Mouse (Mus musculus) CH12.LX (cell line): Measurements from ENCODE around the gene Atoh7. TPM values are rescaled to one million over a fixed set of nuclear protein-coding genes. Genes with fewer than 3 reads are reported as not detected.

ENCODE experiments used
- DNase-seq: peaks from one replicate; pipeline ENCODE4 v3.0.0-alpha.2; 2013; ENCODE audit errors: extremely low read depth
- H3K27ac ChIP-seq: 2 replicates; pipeline ENCODE4 v1.5.1; 2012; ENCODE audit warnings: low read depth, mild to moderate bottlenecking, control low read depth, moderate library complexity; ENCODE audit not compliant: insufficient read depth
- H3K27me3 ChIP-seq: replicated peaks from 2 replicates; pipeline ENCODE3; 2012; ENCODE audit warnings: inconsistent platforms
- H3K36me3 ChIP-seq, 2 experiments: replicated peaks in 1 of 2; 2 replicates each; pipeline versions ENCODE3 to v1.6.1; 2012; ENCODE audit warnings: inconsistent platforms in 1 of 2, low read length in 1 of 2, mild to moderate bottlenecking in 1 of 2, mixed read lengths in 1 of 2, moderate library complexity in 1 of 2; ENCODE audit not compliant: control insufficient read depth in 1 of 2, insufficient read depth in 1 of 2
- H3K4me1 ChIP-seq, 2 experiments: 2 replicates each; pipeline ENCODE4 v1.6.1; 2012; ENCODE audit warnings: inconsistent platforms in 1 of 2, moderate library complexity in 1 of 2; ENCODE audit not compliant: insufficient read depth in 2 of 2, control insufficient read depth in 1 of 2
- H3K4me2 ChIP-seq: 2 replicates; pipeline ENCODE4 v1.6.1; 2012; ENCODE audit warnings: low read depth, mild to moderate bottlenecking, control low read depth; ENCODE audit not compliant: poor library complexity, insufficient read depth, severe bottlenecking
- H3K4me3 ChIP-seq, 3 experiments: fragments of 150-350 bp in 1 of 3; sonication (generic) in 1 of 3; replicated peaks in 1 of 3; 2 replicates each; pipeline versions ENCODE3 to v1.5.1; 2011 to 2012; ENCODE audit warnings: low read depth in 2 of 3, low read length in 2 of 3, mild to moderate bottlenecking in 2 of 3, moderate library complexity in 2 of 3, control low read depth in 1 of 3, improper control_type of control experiment in 1 of 3, inconsistent platforms in 1 of 3, mixed read lengths in 1 of 3; ENCODE audit not compliant: poor library complexity in 1 of 3
- H3K79me2 ChIP-seq: replicated peaks from 2 replicates; pipeline ENCODE4 v1.6.1; 2012; ENCODE audit warnings: mild to moderate bottlenecking, moderate library complexity; ENCODE audit not compliant: control insufficient read depth, poor library complexity, insufficient read depth, severe bottlenecking; ENCODE audit errors: extremely low read depth
- H3K9ac ChIP-seq: 2 replicates; pipeline ENCODE4 v1.6.1; 2012; ENCODE audit warnings: low read depth, mild to moderate bottlenecking, control low read depth, moderate library complexity; ENCODE audit not compliant: insufficient read depth
- H3K9me3 ChIP-seq: replicated peaks from 2 replicates; pipeline ENCODE3; 2012; ENCODE audit warnings: low read length, inconsistent platforms, mixed read lengths
- BHLHE40 ChIP-seq: IDR thresholded peaks from 2 replicates; pipeline ENCODE4 v1.6.1; 2011; ENCODE audit warnings: mild to moderate bottlenecking, low read depth, low read length, improper control_type of control experiment
- CHD1 ChIP-seq: IDR thresholded peaks from 2 replicates; pipeline ENCODE4 v1.6.1; 2012; ENCODE audit warnings: low read depth, low read length, improper control_type of control experiment, inconsistent platforms
- E2F4 ChIP-seq: IDR thresholded peaks from 2 replicates; pipeline ENCODE4 v1.6.1; 2011; ENCODE audit warnings: low read depth, low read length, improper control_type of control experiment; ENCODE audit not compliant: insufficient replicate concordance
- ELF1 ChIP-seq: IDR thresholded peaks from 2 replicates; pipeline ENCODE4 v1.6.1; 2014; ENCODE audit warnings: low read depth, mild to moderate bottlenecking, inconsistent platforms, low read length, improper control_type of control experiment
- EP300 ChIP-seq: IDR thresholded peaks from 2 replicates; pipeline ENCODE4 v1.6.1; 2011; ENCODE audit warnings: low read length, improper control_type of control experiment
- ETS1 ChIP-seq: conservative IDR thresholded peaks from 2 replicates; pipeline ENCODE4 v1.6.1; 2012; ENCODE audit warnings: low read depth, mild to moderate bottlenecking, inconsistent platforms, low read length, improper control_type of control experiment, moderate library complexity
- GABPA ChIP-seq: IDR thresholded peaks from 2 replicates; pipeline ENCODE4 v1.6.1; 2012; ENCODE audit warnings: low read depth, low read length, improper control_type of control experiment, inconsistent platforms; ENCODE audit not compliant: insufficient replicate concordance
- IRF4 ChIP-seq: IDR thresholded peaks from 2 replicates; pipeline ENCODE4 v1.6.1; 2014; ENCODE audit warnings: low read depth, mild to moderate bottlenecking, inconsistent platforms, low read length, improper control_type of control experiment
- JUN ChIP-seq: IDR thresholded peaks from 2 replicates; pipeline ENCODE4 v1.6.1; 2011; ENCODE audit warnings: low read depth, mild to moderate bottlenecking, low read length, improper control_type of control experiment, moderate library complexity; ENCODE audit not compliant: insufficient read depth
- MAX ChIP-seq: IDR thresholded peaks from 2 replicates; pipeline ENCODE4 v1.6.1; 2011; ENCODE audit warnings: low read length, improper control_type of control experiment
- MAZ ChIP-seq: IDR thresholded peaks from 2 replicates; pipeline ENCODE4 v1.6.1; 2012; ENCODE audit warnings: low read depth, mild to moderate bottlenecking, inconsistent platforms, low read length, improper control_type of control experiment, moderate library complexity
- MEF2A ChIP-seq: IDR thresholded peaks from 2 replicates; pipeline ENCODE4 v1.6.1; 2014; ENCODE audit warnings: low read depth, mild to moderate bottlenecking, inconsistent platforms, low read length, improper control_type of control experiment, borderline replicate concordance
- MXI1 ChIP-seq: IDR thresholded peaks from 2 replicates; pipeline ENCODE4 v1.6.1; 2011; ENCODE audit warnings: mild to moderate bottlenecking, low read depth, low read length, improper control_type of control experiment
- MYC ChIP-seq: IDR thresholded peaks from 2 replicates; pipeline ENCODE4 v1.6.1; 2011; ENCODE audit warnings: low read depth, mild to moderate bottlenecking, improper control_type of control experiment, low read length
- NRF1 ChIP-seq: IDR thresholded peaks from 2 replicates; pipeline ENCODE4 v1.6.1; 2014; ENCODE audit warnings: low read depth, mild to moderate bottlenecking, inconsistent platforms, low read length, improper control_type of control experiment, moderate library complexity
- PAX5 ChIP-seq: IDR thresholded peaks from 2 replicates; pipeline ENCODE4 v1.6.1; 2012; ENCODE audit warnings: low read length, inconsistent platforms, mixed read lengths
- POLR2A ChIP-seq: IDR thresholded peaks from 2 replicates; pipeline ENCODE4 v1.6.1; 2011; ENCODE audit warnings: low read depth, mild to moderate bottlenecking, improper control_type of control experiment, low read length
- RAD21 ChIP-seq: IDR thresholded peaks from 2 replicates; pipeline ENCODE4 v1.6.1; 2011; ENCODE audit warnings: low read depth, mild to moderate bottlenecking, low read length, improper control_type of control experiment, moderate library complexity
- RCOR1 ChIP-seq: conservative IDR thresholded peaks from 2 replicates; pipeline ENCODE4 v1.6.1; 2012; ENCODE audit warnings: low read depth, mild to moderate bottlenecking, inconsistent platforms, low read length, improper control_type of control experiment
- SIN3A ChIP-seq: IDR thresholded peaks from 2 replicates; pipeline ENCODE4 v1.6.1; 2012; ENCODE audit warnings: low read length, improper control_type of control experiment, inconsistent platforms
- UBTF ChIP-seq: IDR thresholded peaks from 2 replicates; pipeline ENCODE4 v1.6.1; 2012; ENCODE audit warnings: low read depth, mild to moderate bottlenecking, inconsistent platforms, low read length, improper control_type of control experiment, moderate library complexity
- USF2 ChIP-seq: conservative IDR thresholded peaks from 2 replicates; pipeline ENCODE4 v1.6.1; 2011; ENCODE audit warnings: low read depth, low read length, improper control_type of control experiment
- ZC3H11A ChIP-seq: IDR thresholded peaks from 2 replicates; pipeline ENCODE4 v1.6.1; 2012; ENCODE audit warnings: low read depth, mild to moderate bottlenecking, inconsistent platforms, low read length, improper control_type of control experiment
- ZMIZ1 ChIP-seq: IDR thresholded peaks from 2 replicates; pipeline ENCODE4 v1.6.1; 2012; ENCODE audit warnings: low read depth, mild to moderate bottlenecking, inconsistent platforms, low read length, improper control_type of control experiment
- dilution Hi-C: fragments of 300-500 bp; cut with MboI; formaldehyde crosslinking; loops from 2 replicates; pipeline ENCODE4 v1.14.3; 2020; ENCODE audit warnings: low sequenced_read_pairs; ENCODE audit not compliant: extremely low pct_unique_long_range_greater_than_20kb, extremely low pct_ligation_motif_present
- in situ Hi-C: fragments of 300-500 bp; cut with MboI; formaldehyde crosslinking; loops from 3 replicates; pipeline ENCODE4 v1.14.3; 2019; ENCODE audit warnings: low sequenced_read_pairs, low pct_ligation_motif_present, low pct_unique_long_range_greater_than_20kb, mixed read lengths
- polyA plus RNA-seq: library from polyadenylated mRNA; unstranded; fragments of >175 nt; gene quantifications from 2 replicates; pipeline ENCODE4 v1.2.1, GENCODE M21; 2012; ENCODE audit warnings: low read depth; ENCODE audit not compliant: insufficient read length
- total RNA-seq, 2 experiments: library from RNA; depleted of rRNA; stranded (reverse); fragments of 300-350 nt in 1 of 2; fragments of >200 nt in 1 of 2; gene quantifications; 2 replicates each; pipeline ENCODE4 v1.2.3; 2012 to 2014

The Atoh7 gene
- total and polyA plus RNA-seq, 3 experiments = not detected

GRCm38 (mm10) chr10:63113716-63114360 is 14.4 kb downstream of the Atoh7 start:
- H3K4me2 ChIP-seq = no peak overlapping the region
- in situ Hi-C loops (no loop called here), dilution Hi-C loops (no loop called here)
- no peak overlapping the region for H3K4me3 ChIP-seq
- DNase-seq = no peak
- no peak overlapping the region for H3K27ac ChIP-seq
- TF ChIP-seq MEF2A (no peak), JUN (no peak), RCOR1 (no peak), UBTF (no peak), GABPA (no peak), ZC3H11A (no peak), MAZ (no peak), PAX5 (no peak), NRF1 (no peak), MYC (no peak)
- no peaks in the 10 kb centered on the region for H3K4me1 ChIP-seq
- no peaks in the 10 kb centered on the region for H3K36me3 ChIP-seq
- no peak overlapping the region for H3K9ac ChIP-seq
- no peaks in the 10 kb centered on the region for H3K27me3 ChIP-seq
- peaks cover 3% of the 10 kb centered on the region for H3K9me3 ChIP-seq
- no peaks in the 10 kb centered on the region for H3K79me2 ChIP-seq

GRCm38 (mm10) chr10:63115881-63116280 is 16.4 kb downstream of the Atoh7 start:
- no peaks in the 10 kb centered on the region for H3K27me3 ChIP-seq
- dilution Hi-C loops = no loop called here

More at GRCm38 (mm10) chr10:63115881-63116280, 16.4 kb downstream of the Atoh7 start:
- H3K36me3 ChIP-seq = no peaks in the 10 kb centered on the region
- H3K79me2 ChIP-seq = no peaks in the 10 kb centered on the region
- no peak overlapping the region for H3K4me3 ChIP-seq
- in situ Hi-C loops = no loop called here
- no peak for DNase-seq
- no peak overlapping the region for H3K27ac ChIP-seq
- no peak overlapping the region for H3K9ac ChIP-seq
- H3K4me2 ChIP-seq = no peak overlapping the region
- no peaks in the 10 kb centered on the region for H3K4me1 ChIP-seq
- TF ChIP-seq MEF2A (no peak), EP300 (no peak), NRF1 (no peak), ZMIZ1 (no peak), CHD1 (no peak), E2F4 (no peak), ELF1 (no peak), USF2 (no peak), MAX (no peak), GABPA (no peak), POLR2A (no peak), ETS1 (no peak), SIN3A (no peak), ZC3H11A (no peak), MXI1 (no peak), BHLHE40 (no peak), RAD21 (no peak), MYC (no peak), IRF4 (no peak), JUN (no peak)
- H3K9me3 ChIP-seq = peaks cover 3% of the 10 kb centered on the region
